Mouse (Mus musculus) ES-CJ7 (cell line): ENCODE measurements around the gene Wdr49.

Experiments used
- DNase-seq: peaks from one replicate; pipeline ENCODE4 v3.0.0; 2011; ENCODE audit warnings: low read depth, low spot score

Gene Wdr49

DNA sequence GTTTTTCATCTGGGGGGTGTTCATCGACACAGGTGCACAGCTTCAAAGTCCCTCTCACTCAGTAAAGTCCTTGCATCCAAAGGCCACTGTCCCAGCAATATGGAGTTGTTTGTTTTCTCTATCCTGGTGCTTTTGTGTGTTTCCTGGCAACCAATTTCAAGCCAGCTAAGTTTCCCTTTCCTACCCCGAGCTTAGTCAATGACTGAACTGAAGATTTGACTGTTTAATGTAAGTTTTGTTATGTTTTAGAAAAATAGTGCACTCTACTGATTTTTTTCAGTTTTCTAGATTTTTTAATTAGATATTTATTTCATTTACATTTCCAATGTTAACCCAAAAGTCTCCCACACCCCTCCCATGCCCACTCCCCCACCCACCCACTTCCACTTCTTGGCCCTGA, at the start of gene Wdr49:
Gene Wdr49 (minus strand): TSS at position 101 of the 400 bp plus-strand sequence.
- DNase-seq = no peak

DNA sequence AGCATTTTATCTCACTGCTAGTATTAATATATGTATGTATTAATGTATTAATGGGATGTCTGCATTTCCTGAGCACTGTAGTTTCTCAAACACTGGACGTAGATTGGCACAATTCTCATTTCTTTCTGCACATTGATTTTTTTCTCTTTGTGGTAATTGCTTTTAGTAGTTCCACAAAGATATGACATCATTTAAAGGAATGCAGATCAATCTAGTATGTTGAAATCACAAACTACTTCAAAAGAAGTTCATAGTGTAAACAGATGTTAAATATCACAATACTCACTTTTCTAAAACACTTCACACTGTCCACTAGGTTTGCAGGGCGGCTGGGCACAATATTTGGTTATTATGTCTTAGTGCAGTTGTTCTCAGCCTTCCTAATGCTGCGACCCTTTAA, 49.1 kb upstream of the Wdr49 start:
- no peak for DNase-seq

- no peak for DNase-seq
Observed at GRCm38 (mm10) chr3:75522527-75522926, 40.6 kb upstream of the Wdr49 start.

- no peak for DNase-seq
Observed at GRCm38 (mm10) chr3:75521314-75521713, 39.4 kb upstream of the Wdr49 start.

DNA sequence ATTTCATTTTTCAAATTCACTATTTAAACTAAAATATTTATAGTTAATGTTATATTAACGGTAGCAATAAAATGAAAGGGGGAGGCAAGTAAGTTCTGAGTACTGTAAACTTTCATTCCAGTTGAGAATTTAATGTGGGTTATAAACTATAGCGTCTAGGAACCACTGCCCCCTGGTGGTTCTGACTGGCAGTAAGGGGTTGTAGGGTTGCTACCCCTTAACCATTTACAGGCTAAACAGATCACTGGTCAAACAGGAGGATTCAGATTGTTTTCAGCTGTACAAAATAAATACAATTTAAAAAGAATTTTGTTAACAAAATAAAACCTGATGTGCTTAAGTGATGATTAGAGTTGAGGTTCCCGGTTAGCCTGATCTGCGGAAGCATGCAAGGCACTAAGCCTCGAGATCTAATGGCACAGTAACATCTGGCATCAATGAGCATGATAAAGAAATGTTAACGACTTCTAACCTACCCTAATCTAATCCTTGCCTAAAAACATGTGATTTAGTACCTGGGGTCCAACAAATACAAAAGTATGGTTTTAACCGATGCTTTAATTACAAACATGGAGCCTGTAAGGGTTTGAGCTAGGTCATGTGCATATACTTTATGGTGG, 35.8 kb upstream of the Wdr49 start:
- DNase-seq = peak; percentile 43

DNA sequence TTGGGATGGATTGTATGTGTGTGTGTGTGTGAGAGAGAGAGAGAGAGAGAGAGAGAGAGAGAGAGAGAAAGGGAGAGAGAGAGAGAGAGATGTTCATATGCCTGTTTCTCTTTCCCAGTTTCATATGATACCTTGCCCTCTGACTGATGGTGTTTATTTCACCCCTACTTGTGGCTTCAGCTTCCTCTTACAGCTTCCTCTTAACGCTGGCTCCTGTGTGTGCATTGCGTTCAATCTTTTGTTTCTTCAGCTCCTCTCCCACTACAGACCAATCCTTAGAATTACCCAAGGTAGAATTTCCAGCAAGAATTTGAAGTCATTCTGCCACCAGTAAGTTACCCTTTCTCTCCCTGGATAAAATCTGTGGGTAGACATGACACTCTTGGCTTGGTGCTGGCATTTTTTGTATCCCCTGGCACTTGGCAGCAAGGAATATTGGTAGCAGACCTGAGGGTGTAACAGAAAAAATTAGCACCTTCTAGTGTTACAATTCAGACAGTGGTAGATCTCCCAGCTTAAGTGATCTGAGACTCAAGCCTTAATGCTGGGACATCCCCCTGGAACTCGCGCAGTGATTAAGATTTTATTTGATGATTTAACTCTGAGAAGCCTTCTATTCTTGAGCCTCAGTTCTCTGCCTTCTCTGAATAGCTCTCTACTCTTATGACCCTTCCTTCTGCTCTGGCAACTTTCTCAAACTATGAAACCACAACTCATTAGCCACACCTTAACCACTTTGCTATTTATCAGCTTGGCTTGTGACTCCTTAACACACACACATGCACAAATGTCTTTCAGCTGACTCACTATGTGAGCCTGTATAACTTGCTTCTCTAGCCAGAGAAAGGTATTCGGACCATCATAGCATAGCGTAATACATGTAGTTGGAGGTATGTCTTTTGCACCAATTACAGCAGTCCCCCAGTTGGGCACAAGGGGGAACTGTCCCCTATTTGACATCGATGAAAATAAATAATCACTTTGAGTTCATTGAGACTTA, 17.3 kb upstream of the Wdr49 start:
- DNase-seq = no peak

- DNase-seq = no peak
Observed at GRCm38 (mm10) chr3:75492913-75493312, 11.0 kb upstream of the Wdr49 start.

DNA sequence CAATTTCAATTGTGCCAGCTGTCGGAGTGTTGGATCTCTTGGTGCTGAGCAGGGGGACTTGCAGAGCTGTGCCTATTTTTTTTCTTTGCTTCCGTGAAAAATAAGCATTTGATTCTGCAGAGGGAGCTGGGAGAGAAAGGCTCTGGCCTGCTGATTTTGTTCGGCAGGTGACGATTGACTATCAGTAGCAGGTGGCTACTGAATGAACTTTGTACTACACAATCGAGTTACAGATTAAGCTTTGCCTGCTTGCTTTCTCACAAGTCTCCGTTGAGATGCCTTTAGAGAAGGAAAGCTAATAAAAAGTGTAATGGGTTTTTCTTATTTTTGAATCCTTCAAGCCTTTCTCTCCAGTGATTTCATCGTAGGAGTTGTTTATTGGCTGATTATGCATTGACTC, 6.8 kb downstream of the Wdr49 start:
- DNase-seq = no peak

GRCm38 (mm10) chr3:75474657-75475056, 7.3 kb downstream of the Wdr49 start:
- DNase-seq = no peak

GRCm38 (mm10) chr3:75468154-75468553, 13.8 kb downstream of the Wdr49 start:
- no peak for DNase-seq

- DNase-seq = no peak
Observed at GRCm38 (mm10) chr3:75430564-75431181, 51.3 kb downstream of the Wdr49 start.

DNA sequence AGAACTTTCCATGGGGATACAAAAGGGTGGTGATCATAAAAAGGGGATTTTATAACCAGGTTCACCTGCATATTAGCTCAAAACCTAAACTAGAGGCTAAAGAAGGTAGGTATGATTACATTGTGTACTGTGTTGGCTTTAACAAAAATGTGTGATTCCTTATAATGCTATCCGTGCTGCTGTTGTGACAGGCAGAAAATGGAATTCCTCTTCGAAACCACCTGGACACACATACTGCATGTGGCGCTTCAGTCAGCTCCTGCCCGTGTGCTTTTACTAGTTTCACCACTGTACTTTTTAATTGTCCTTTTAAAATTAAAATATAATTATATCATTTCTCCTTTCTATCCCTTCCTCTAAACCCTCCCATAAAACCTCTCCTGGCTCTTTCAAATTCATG, 86.0 kb downstream of the Wdr49 start:
- no peak for DNase-seq

- DNase-seq = no peak
Observed at GRCm38 (mm10) chr3:75395121-75395895, 86.6 kb downstream of the Wdr49 start.

DNA sequence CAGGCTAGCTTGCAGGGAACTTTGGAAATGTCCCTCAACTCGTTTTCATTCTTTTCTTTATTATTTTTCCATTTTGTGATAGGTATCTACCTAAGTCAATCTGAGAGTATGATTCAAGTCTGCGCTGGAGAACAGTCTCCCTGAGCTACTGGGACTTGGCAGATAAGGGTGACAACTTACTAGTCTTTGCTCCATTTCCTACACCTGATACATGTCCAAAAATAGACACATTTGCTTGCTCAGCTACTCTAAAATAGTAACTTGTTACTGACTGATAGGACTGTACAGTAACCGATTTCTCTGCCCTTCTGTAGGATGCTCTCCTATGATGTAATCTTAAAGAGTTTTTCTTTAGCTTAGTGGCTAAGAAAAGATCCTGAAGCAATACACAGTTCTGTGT, 87.5 kb downstream of the Wdr49 start:
- no peak for DNase-seq

- no peak for DNase-seq
Observed at GRCm38 (mm10) chr3:75381776-75382175, 100.2 kb downstream of the Wdr49 start.

GRCm38 (mm10) chr3:75353972-75354371, 128.0 kb downstream of the Wdr49 start:
- no peak for DNase-seq

- no peak for DNase-seq
Observed at GRCm38 (mm10) chr3:75337196-75337595, 144.8 kb downstream of the Wdr49 start.

- no peak for DNase-seq
Observed at GRCm38 (mm10) chr3:75320999-75321398, 161.0 kb downstream of the Wdr49 start.

DNA sequence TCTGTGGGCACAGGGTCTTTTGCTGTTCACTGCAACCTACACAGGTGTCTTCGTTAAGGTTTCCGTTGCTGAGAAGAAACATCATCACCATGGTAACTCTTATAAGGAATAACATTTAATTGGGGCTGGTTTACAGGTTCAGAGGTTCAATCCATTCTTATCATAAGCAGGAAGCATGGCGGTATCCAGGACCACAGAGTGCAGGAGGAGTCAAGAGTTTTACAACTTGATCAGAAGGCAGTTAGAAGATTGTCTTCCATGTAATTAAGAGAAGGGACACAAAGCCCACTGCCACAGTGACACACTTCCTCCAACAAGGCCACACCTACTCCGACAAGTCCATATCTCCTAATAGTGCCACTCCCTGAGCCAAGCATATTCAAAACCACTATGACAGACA, 173.1 kb downstream of the Wdr49 start:
- DNase-seq = no peak

DNA sequence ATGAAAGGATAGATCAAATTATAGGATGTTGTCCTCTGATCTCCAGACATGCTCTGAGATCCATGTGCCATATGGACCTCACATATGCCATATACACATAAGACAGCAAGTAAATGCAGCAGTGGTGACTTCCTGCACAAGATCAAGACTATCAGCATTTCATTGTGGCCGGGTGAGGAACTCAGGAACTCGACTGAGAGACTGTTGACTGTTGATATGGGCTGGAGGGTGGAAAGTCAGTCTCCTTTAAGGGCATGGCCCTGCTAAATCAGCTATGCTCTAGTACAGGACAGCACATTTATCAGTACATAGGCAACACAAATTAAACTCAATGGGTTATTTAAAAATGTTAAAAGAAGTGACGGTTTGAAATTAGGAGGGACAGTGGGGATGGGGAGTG, 173.7 kb downstream of the Wdr49 start:
- no peak for DNase-seq

DNA sequence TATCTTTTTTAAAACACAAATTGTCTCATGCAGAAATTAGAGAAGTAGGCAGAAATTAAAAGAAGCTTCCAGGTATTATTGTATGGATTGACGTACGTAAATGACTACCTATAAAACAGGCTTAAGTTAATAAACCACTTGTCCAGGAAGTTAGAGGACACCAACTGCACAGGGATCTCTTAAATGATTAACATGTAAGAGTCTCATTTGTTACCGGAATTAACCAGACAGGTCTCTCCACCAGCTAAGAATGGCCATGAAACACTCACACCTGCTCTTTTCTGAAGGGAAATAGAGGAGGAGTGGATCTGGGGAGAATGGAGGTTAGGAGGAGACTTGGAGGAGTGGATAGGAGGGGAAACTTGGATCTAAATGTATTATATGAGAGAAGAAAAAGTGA, 176.4 kb downstream of the Wdr49 start:
- DNase-seq = no peak

DNA sequence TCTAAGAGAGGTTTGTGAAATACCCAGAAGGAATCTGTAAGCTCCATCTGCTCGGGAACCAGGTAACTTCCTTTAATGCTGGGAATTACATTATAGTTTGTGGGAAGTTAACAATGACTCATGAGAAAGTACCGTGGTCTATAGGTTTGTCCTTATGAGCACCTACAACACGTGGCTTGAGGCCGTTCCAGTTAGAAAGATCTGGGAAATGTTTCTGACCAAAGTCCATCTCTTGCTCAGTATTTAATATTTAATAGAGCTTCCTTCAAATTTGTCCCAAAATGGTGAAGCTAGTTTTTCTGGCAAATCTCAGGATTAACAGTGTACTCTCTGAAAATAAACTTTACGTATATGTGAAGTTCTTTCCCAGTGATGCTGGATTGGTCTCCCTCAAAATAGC, 177.3 kb downstream of the Wdr49 start:
- DNase-seq = no peak
